Mouse (Mus musculus): Measurements from ENCODE around the gene Micall2.

DNA sequence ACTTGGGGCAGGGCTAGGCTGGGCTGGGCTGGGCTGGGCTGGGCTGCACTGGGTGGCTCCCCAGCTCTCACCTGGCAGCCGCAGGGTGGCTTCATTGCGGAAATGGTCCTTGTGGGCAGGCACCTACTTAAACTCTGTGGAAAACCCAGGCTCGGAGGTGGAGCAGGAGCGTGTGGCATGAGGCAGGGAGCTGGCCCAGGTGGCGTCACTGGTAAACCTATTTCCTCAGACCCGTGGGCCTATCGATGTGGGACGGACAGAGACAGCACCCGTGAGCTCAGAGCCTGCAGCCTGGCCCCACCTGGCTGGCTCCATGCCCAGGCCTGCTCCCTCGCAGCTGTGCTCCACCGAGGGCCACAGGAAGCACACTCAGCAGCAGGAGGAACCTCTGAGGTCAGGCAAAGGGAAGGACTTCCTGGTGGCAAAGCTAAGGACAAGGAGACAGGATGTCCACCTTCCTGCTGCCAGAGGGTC lies 3.5 kb downstream of the Micall2 start:
- no peak for TF ChIP-seq RAD21 (IDR thresholded peaks at IDR 0.05; ENCODE audit: low read depth, low read length)
- TF ChIP-seq CHD1 (IDR thresholded peaks at IDR 0.05; ENCODE audit: low read depth, low read length): no peak
- no peak for TF ChIP-seq CTCF (IDR thresholded peaks at IDR 0.05 in 2 of 3, conservative IDR thresholded peaks at IDR 0.05 in 1 of 3; ENCODE audit: control insufficient read depth in 1 of 3, insufficient read depth in 1 of 3, low read depth in 2 of 3, low read length in 3 of 3, poor library complexity in 1 of 3, severe bottlenecking in 1 of 3)
- TF ChIP-seq POLR2A (IDR thresholded peaks at IDR 0.05; ENCODE audit: control insufficient read depth in 1 of 2, insufficient read depth in 1 of 2, low read depth in 1 of 2, low read length in 2 of 2, poor library complexity in 1 of 2): no peak
- TF ChIP-seq GATA1 (IDR thresholded peaks at IDR 0.05; ENCODE audit: low read depth, low read length): no peak
- TF ChIP-seq MYC (IDR thresholded peaks at IDR 0.05; ENCODE audit: low read depth, low read length): no peak
- no peak for TF ChIP-seq UBTF (IDR thresholded peaks at IDR 0.05; ENCODE audit: borderline replicate concordance, insufficient read depth, low read depth, low read length)
- no peak for TF ChIP-seq MEF2A (IDR thresholded peaks at IDR 0.05; ENCODE audit: extremely low read depth, insufficient replicate concordance, low read depth, low read length, poor library complexity, severe bottlenecking)
- TF ChIP-seq CHD2 (IDR thresholded peaks at IDR 0.05; ENCODE audit: low read length): no peak
- TF ChIP-seq MAZ (IDR thresholded peaks at IDR 0.05; ENCODE audit: low read depth, low read length): no peak
- TF ChIP-seq ETS1 (IDR thresholded peaks at IDR 0.05; ENCODE audit: low read depth, low read length): peak; percentile 85
- TF ChIP-seq MXI1 (IDR thresholded peaks at IDR 0.05; ENCODE audit: low read depth, low read length): no peak
- no peak for TF ChIP-seq JUND (IDR thresholded peaks at IDR 0.05; ENCODE audit: low read depth, low read length)
- TF ChIP-seq POLR2AphosphoS2 (IDR thresholded peaks at IDR 0.05; ENCODE audit: low read length): no peak

Measured in MEL (cell line).